In genomic region chr8:84388275-84388674, GRCm38 (mm10) we compare ENCODE assay signal across 8 mouse cellular contexts. TPM values are rescaled to one million over a fixed set of nuclear protein-coding genes. Genes with fewer than 3 reads are reported as not detected.
DNase-seq lines count a peak whose midpoint lies in the region; ATAC-seq and TF ChIP-seq lines count a peak whose summit lies in the region.
"Had no signal": no experiment of that assay in that cellular context is flagged by ENCODE, and none has a peak within 500 bp of the region (broad histone marks: within the 10 kb centered on the region; RNA-seq: fewer than 3 reads in every experiment).

Gene Cacna1a (plus strand): TSS chr8:84388440.

- no peak within 1 kb of the TSS for H3K9ac ChIP-seq in intestine, embryonic 15.5 days

- no peaks in the 10 kb centered on the region for H3K9me3 ChIP-seq in intestine, embryonic 15.5 days

- TF ChIP-seq CTCF in left cerebral cortex, adult 2 months (IDR thresholded peaks at IDR 0.05), result no peak

- intact Hi-C loops in left cerebral cortex, adult 2 months (cut with DNase I), result no loop called here

- H3K27ac ChIP-seq in left cerebral cortex, adult 2 months, result no peak within 1 kb of the TSS
- peak within 1 kb of the TSS; percentile 65 for H3K27ac ChIP-seq in intestine, embryonic 15.5 days

- no peak within 1 kb of the TSS for H3K4me2 ChIP-seq in intestine, embryonic 15.5 days (replicated peaks)

- no peaks in the 10 kb centered on the region for H3K27me3 ChIP-seq in intestine, embryonic 15.5 days (replicated peaks)

- H3K4me1 ChIP-seq in intestine, embryonic 15.5 days (replicated peaks), result peaks cover 8% of the 10 kb centered on the region; the same call in 1 of the 2 replicates

- no peak within 1 kb of the TSS for H3K4me3 ChIP-seq in left cerebral cortex, adult 2 months
- no peak within 1 kb of the TSS for H3K4me3 ChIP-seq in intestine, embryonic 15.5 days (replicated peaks)
- H3K4me3 ChIP-seq: myocyte had no signal

- H3K36me3 ChIP-seq in intestine, embryonic 15.5 days, result no peaks in the 10 kb centered on the region

- 51% methylated on average over 3 of the region's 3 CpGs for WGBS in intestine, embryonic 15.5 days

- ATAC-seq in intestine, embryonic 15.5 days, result peak; percentile 41; the same call in 1 of the 2 replicates

- DNase-seq in left cerebral cortex, adult 2 months (ENCODE audit: extremely low spot score in 1 of 2, low spot score in 2 of 2), result no peak
- DNase-seq in left cerebral cortex, adult 9 months (ENCODE audit: low spot score in 2 of 2), result no peak
- DNase-seq in gonadal fat pad, adult 2 months (ENCODE audit: low read depth), result no peak
- DNase-seq in lung, postnatal 10 days, result peak; percentile 11
- no peak for DNase-seq in gastrocnemius, postnatal 10 days
- DNase-seq in cerebellum, adult 9-11 months, result no peak

RNA-seq across cellular contexts. Expression of gene Cacna1a, which starts in this region (rescaled TPM):
- total RNA-seq in left cerebral cortex, adult 2 months (2021), result 100 to 1,000 TPM; 243 to 258 TPM
- 9.4 and 10.4 TPM in 2 replicates for polyA plus RNA-seq in gonadal fat pad, adult 2 months (2012; rRNA removed)
- polyA plus RNA-seq in intestine, embryonic 15.5 days (2015; fragmentation: Nextera tagmentation; extraction: Ambion mirVana), result 3.3 and 4.5 TPM in 2 replicates
- total RNA-seq in gastrocnemius, postnatal 10 days (2021), result 1 to 10 TPM; 5.2 to 8.4 TPM

Comparison
In these comparisons a context has a peak if more than half of its experiments do, and no peak if none do; other contexts are left out.
1. RNA of gene Cacna1a (total RNA-seq): 243 to 258 TPM in left cerebral cortex, adult 2 months; 5.2 to 8.4 TPM in gastrocnemius, postnatal 10 days; every median in the first group is over 10 times any median in the second.